Mouse (Mus musculus): ENCODE data around the gene Rap1gap. TPM values are rescaled to one million over a fixed set of nuclear protein-coding genes. Genes with fewer than 3 reads are reported as not detected.
A peak's percentile ranks its signal among the peaks of the same experiment; 100 is the strongest.

Rap1gap gene
- polyA plus RNA-seq, 1 experiment: 9.5 TPM

DNA sequence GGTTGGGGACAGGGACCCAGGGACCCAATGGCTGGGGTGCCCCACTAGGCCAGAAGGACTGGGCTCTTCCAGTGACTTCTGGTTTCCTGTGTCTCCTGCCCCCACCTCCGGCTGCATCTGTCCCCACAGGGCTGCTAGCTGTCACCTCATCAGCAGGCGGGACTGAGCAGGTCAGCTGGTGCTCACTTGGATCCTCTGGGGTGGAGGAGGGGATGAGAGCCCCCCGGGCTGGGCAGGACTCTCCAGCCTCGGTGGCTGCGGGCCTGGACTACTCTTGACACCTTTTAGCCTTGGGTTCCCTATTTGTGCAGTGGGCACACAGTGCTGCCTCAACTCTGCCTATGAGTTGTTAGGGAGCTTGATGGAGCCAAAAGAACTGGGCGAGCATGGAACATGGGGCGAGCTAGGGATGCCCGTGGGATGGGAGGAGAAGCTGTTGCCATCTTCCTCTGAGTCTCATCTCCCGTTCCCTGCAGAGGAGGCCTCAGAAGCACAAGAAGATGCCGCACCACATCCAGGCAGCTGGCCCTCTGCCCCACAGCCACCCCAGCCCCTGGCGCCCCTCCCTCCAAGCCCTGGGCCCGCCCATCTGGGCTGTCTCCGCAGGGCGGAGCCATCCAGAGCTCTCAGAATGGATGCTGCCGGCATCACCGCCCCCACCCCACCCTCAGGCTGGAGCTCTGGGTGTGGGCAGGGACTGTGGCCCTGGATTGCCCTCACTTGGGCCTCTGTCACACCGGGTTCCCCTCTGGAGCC, 64.1 kb downstream of the Rap1gap start:
- Histone ChIP-seq H3K9ac (ENCODE audit: low read depth, poor library complexity, severe bottlenecking) (no peak overlapping the region), H3K36me3 (ENCODE audit: control insufficient read depth, insufficient read depth, low read length, poor library complexity, severe bottlenecking) (no peaks in the 10 kb centered on the region), H3K9me3 (replicated peaks; ENCODE audit: control insufficient read depth, insufficient read depth, low read length, poor library complexity, severe bottlenecking) (no peaks in the 10 kb centered on the region), H3K4me3 (ENCODE audit: low read depth, low read length) (peak overlapping the region; percentile 53), H3K4me1 (ENCODE audit: control insufficient read depth, insufficient read depth, low read length) (peaks cover 17% of the 10 kb centered on the region), H3K27ac (ENCODE audit: insufficient read depth, low read length) (no peak overlapping the region), H3K27me3 (ENCODE audit: control insufficient read depth, insufficient read depth, low read length, poor library complexity, severe bottlenecking) (no peaks in the 10 kb centered on the region)
- TF ChIP-seq EP300 (IDR thresholded peaks at IDR 0.05; ENCODE audit: insufficient read depth, low read depth, low read length) (0 out of 2 replicates have a peak, but pooled peaks have one; percentile 40), CTCF (IDR thresholded peaks at IDR 0.05; ENCODE audit: low read depth, low read length) (no peak), POLR2A (IDR thresholded peaks at IDR 0.05; ENCODE audit: insufficient read depth, low read length) (no peak)

DNA sequence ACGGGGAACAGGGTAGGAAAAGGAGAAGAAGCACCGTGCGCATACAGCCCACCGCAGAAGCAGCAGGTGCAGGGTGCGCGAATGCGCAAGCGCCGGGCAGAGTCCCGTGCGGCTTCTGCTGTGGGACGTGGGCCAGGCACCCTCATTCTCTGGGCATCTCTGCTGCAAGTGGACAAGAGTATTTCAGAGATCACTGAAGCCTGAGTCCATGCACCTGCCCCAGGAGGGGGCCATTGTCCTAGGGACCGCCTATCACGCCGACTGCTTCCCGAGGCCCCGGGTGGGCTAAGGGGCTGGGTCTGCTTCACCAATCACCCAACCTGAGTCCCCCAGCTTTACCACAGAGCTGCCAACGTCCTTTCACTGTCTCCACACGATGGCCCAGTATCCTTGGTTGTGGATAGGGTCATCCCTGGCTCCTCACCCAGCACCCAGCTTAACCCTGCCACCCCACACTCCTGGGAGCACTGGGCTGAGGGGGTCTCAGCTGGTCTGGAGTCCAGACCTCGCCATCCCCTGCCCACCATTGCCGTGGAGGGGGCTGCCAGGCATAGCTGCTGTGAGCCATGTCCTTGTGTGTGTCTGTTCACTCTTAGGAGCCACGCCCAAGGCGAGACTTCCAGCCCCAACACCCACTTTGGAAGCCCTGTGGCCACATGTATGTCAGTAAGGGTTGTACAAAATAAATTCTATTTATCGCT, 64.8 kb downstream of the Rap1gap start:
- Histone ChIP-seq H3K27ac (ENCODE audit: insufficient read depth, low read length) (no peak overlapping the region), H3K4me1 (ENCODE audit: control insufficient read depth, insufficient read depth, low read length) (peaks cover 16% of the 10 kb centered on the region), H3K9ac (ENCODE audit: low read depth, poor library complexity, severe bottlenecking) (no peak overlapping the region), H3K36me3 (ENCODE audit: control insufficient read depth, insufficient read depth, low read length, poor library complexity, severe bottlenecking) (no peaks in the 10 kb centered on the region), H3K27me3 (ENCODE audit: control insufficient read depth, insufficient read depth, low read length, poor library complexity, severe bottlenecking) (no peaks in the 10 kb centered on the region), H3K4me3 (ENCODE audit: low read depth, low read length) (peak overlapping the region; percentile 53), H3K9me3 (replicated peaks; ENCODE audit: control insufficient read depth, insufficient read depth, low read length, poor library complexity, severe bottlenecking) (no peaks in the 10 kb centered on the region)
- TF ChIP-seq CTCF (IDR thresholded peaks at IDR 0.05; ENCODE audit: low read depth, low read length): no peak
- TF ChIP-seq EP300 (IDR thresholded peaks at IDR 0.05; ENCODE audit: insufficient read depth, low read depth, low read length): no peak
- TF ChIP-seq POLR2A (IDR thresholded peaks at IDR 0.05; ENCODE audit: insufficient read depth, low read length): no peak

DNA sequence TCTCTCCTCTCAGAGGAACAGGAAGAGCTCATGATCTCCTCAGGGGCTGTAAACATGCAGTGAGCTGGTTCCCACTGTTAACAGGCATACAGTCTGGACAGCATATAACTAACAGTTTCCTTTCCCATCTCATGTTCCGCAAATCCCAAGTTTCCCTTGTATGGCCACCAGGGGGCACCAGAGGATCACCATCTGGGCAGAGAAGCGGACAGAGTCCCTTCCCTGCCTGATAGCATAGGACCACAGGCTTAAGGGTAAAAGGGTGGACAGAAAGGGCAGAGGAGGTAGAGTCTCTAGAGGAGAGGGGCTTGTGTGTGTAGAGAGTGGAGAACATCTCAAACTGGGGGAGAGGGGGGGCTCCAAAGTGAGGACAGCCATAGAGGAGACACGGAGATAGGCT, 65.6 kb downstream of the Rap1gap start:
- H3K27ac ChIP-seq (ENCODE audit: insufficient read depth, low read length): no peak overlapping the region
- no peaks in the 10 kb centered on the region for H3K36me3 ChIP-seq (ENCODE audit: control insufficient read depth, insufficient read depth, low read length, poor library complexity, severe bottlenecking)
- H3K27me3 ChIP-seq (ENCODE audit: control insufficient read depth, insufficient read depth, low read length, poor library complexity, severe bottlenecking): no peaks in the 10 kb centered on the region
- peaks cover 16% of the 10 kb centered on the region for H3K4me1 ChIP-seq (ENCODE audit: control insufficient read depth, insufficient read depth, low read length)
- no peak overlapping the region for H3K9ac ChIP-seq (ENCODE audit: low read depth, poor library complexity, severe bottlenecking)
- TF ChIP-seq CTCF (IDR thresholded peaks at IDR 0.05; ENCODE audit: low read depth, low read length) (peak; percentile 95), EP300 (IDR thresholded peaks at IDR 0.05; ENCODE audit: insufficient read depth, low read depth, low read length) (no peak), POLR2A (IDR thresholded peaks at IDR 0.05; ENCODE audit: insufficient read depth, low read length) (no peak)
- no peaks in the 10 kb centered on the region for H3K9me3 ChIP-seq (replicated peaks; ENCODE audit: control insufficient read depth, insufficient read depth, low read length, poor library complexity, severe bottlenecking)
- no peak overlapping the region for H3K4me3 ChIP-seq (ENCODE audit: low read depth, low read length)

DNA sequence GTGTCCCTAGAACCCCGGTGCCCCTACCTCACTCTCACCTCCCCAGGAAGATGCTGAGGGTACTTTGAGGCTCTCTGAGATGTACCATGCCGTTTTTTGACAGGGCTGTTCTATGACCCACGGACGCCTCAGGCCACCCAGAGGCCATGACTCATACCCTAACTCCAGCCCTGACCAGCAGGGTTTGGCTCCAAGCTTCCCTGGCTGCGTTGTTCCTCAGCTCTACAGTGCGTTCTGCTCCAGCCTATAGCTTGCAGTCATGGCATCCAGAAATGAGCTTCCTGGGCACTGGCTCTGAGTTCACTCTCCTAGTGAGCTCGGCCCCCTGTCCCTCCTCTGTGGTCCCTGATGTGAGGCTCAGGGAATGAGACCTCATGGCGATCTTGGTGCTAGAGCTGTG, 66.2 kb downstream of the Rap1gap start:
- Histone ChIP-seq H3K9ac (ENCODE audit: low read depth, poor library complexity, severe bottlenecking) (no peak overlapping the region), H3K36me3 (ENCODE audit: control insufficient read depth, insufficient read depth, low read length, poor library complexity, severe bottlenecking) (no peaks in the 10 kb centered on the region), H3K4me3 (ENCODE audit: low read depth, low read length) (no peak overlapping the region), H3K4me1 (ENCODE audit: control insufficient read depth, insufficient read depth, low read length) (peaks cover 12% of the 10 kb centered on the region), H3K27me3 (ENCODE audit: control insufficient read depth, insufficient read depth, low read length, poor library complexity, severe bottlenecking) (no peaks in the 10 kb centered on the region), H3K27ac (ENCODE audit: insufficient read depth, low read length) (no peak overlapping the region), H3K9me3 (replicated peaks; ENCODE audit: control insufficient read depth, insufficient read depth, low read length, poor library complexity, severe bottlenecking) (no peaks in the 10 kb centered on the region)
- TF ChIP-seq EP300 (IDR thresholded peaks at IDR 0.05; ENCODE audit: insufficient read depth, low read depth, low read length) (no peak), CTCF (IDR thresholded peaks at IDR 0.05; ENCODE audit: low read depth, low read length) (no peak)

DNA sequence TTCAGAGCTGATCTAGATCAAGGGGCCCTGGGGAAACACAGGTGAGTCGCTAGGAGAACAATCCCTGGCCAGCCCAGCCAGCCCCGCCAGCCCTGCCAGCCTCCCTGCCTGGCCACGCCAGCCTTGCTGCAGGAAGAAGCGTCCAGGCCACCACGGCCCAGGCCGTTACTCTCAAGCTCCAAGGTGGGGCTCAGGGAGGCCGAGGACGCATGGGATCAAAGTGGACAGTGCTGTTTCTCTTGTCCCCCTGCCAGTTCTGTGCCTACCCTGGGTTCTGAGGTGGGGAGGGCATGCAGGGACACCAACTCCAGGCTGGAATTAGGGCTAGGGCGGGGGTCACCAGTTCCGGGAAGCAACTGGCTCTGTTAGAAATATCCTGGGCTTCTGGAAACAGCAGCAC, 67.4 kb downstream of the Rap1gap start:
- H3K4me1 ChIP-seq (ENCODE audit: control insufficient read depth, insufficient read depth, low read length): peaks cover 12% of the 10 kb centered on the region
- H3K27me3 ChIP-seq (ENCODE audit: control insufficient read depth, insufficient read depth, low read length, poor library complexity, severe bottlenecking): no peaks in the 10 kb centered on the region
- no peak overlapping the region for H3K4me3 ChIP-seq (ENCODE audit: low read depth, low read length)
- no peak for TF ChIP-seq EP300 (IDR thresholded peaks at IDR 0.05; ENCODE audit: insufficient read depth, low read depth, low read length)
- TF ChIP-seq POLR2A (IDR thresholded peaks at IDR 0.05; ENCODE audit: insufficient read depth, low read length): no peak
- no peak for TF ChIP-seq CTCF (IDR thresholded peaks at IDR 0.05; ENCODE audit: low read depth, low read length)
- no peak overlapping the region for H3K27ac ChIP-seq (ENCODE audit: insufficient read depth, low read length)
- no peaks in the 10 kb centered on the region for H3K9me3 ChIP-seq (replicated peaks; ENCODE audit: control insufficient read depth, insufficient read depth, low read length, poor library complexity, severe bottlenecking)
- H3K36me3 ChIP-seq (ENCODE audit: control insufficient read depth, insufficient read depth, low read length, poor library complexity, severe bottlenecking): no peaks in the 10 kb centered on the region
- H3K9ac ChIP-seq (ENCODE audit: low read depth, poor library complexity, severe bottlenecking): no peak overlapping the region

DNA sequence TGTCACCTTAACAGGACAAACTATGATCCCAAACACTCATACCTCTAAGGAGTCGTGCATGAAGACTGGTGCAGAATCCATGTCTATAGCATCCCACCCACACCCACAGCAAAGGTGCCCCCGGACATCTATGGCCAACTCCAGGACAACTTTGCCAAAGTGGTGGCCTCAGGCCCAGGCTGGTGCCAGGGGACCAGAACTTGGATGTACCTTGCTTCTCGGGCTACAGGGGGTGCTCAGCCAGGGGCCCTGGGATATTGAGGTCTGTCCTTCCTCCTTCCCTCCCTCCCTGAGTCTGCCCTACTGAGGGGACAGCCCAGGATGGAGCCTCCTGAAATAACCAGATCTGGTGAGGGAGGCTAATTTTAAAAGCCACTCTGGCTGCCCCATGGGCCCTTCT, 67.8 kb downstream of the Rap1gap start:
- Histone ChIP-seq H3K36me3 (ENCODE audit: control insufficient read depth, insufficient read depth, low read length, poor library complexity, severe bottlenecking) (no peaks in the 10 kb centered on the region), H3K4me3 (ENCODE audit: low read depth, low read length) (no peak overlapping the region), H3K9me3 (replicated peaks; ENCODE audit: control insufficient read depth, insufficient read depth, low read length, poor library complexity, severe bottlenecking) (no peaks in the 10 kb centered on the region), H3K27me3 (ENCODE audit: control insufficient read depth, insufficient read depth, low read length, poor library complexity, severe bottlenecking) (no peaks in the 10 kb centered on the region), H3K4me1 (ENCODE audit: control insufficient read depth, insufficient read depth, low read length) (peaks cover 8% of the 10 kb centered on the region), H3K9ac (ENCODE audit: low read depth, poor library complexity, severe bottlenecking) (no peak overlapping the region), H3K27ac (ENCODE audit: insufficient read depth, low read length) (no peak overlapping the region)
- TF ChIP-seq CTCF (IDR thresholded peaks at IDR 0.05; ENCODE audit: low read depth, low read length) (no peak), EP300 (IDR thresholded peaks at IDR 0.05; ENCODE audit: insufficient read depth, low read depth, low read length) (no peak), POLR2A (IDR thresholded peaks at IDR 0.05; ENCODE audit: insufficient read depth, low read length) (no peak)

Measured in ES-Bruce4 (cell line).